ENCODE assay signal across 32 mouse cellular contexts in the genomic region with DNA sequence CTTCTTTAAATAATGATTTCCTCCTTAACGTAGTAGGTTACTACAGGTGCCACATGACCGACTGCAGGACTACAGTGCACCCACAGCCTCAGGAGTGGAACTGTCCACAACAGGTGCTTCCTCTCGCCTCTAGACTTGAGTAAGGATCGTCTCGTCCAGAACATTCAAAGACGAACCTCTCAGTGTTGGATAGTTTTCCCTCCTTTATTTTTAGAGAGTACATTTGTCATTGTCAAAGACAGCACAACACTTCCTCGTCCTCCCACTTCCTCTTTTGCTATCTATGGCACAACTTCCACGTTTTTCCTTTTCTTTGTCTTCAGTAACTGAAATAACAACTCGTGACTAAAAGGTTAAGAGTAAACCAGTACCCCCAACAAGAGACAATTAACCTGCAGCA.
A peak's percentile ranks its signal among the peaks of the same experiment; 100 is the strongest.
DNase-seq lines count a peak whose midpoint lies in the region; ATAC-seq and TF ChIP-seq lines count a peak whose summit lies in the region.
"Had no signal": no experiment of that assay in that cellular context is flagged by ENCODE, and none has a peak within 500 bp of the region (broad histone marks: within the 10 kb centered on the region; RNA-seq: fewer than 3 reads in every experiment).

No protein-coding gene starts in this region.

- TF ChIP-seq EP300 in MEL (IDR thresholded peaks at IDR 0.05; ENCODE audit: low read depth in 1 of 2, low read length in 2 of 2), result peak; percentile 86 to 89

- no peak overlapping the region for H3K27ac ChIP-seq in kidney, embryonic 15.5 days
- no peak overlapping the region for H3K27ac ChIP-seq in kidney, adult 2 months (ENCODE audit: insufficient read depth, low read depth, low read length)
- H3K27ac ChIP-seq in MEL (ENCODE audit: control insufficient read depth, low read depth, low read length), result peak overlapping the region; percentile 78
- no peak overlapping the region for H3K27ac ChIP-seq in hindbrain, embryonic 12.5 days
- H3K27ac ChIP-seq: forebrain, embryonic 12.5 days; hindbrain, embryonic 15.5 days; limb, embryonic 10.5 days; limb, embryonic 15.5 days; midbrain, embryonic 12.5 days; neural tube, embryonic 13.5 days; stomach, embryonic 15.5 days had no signal

- 0 out of 2 replicates have a peak, but pooled peaks have one; percentile 73 for ATAC-seq in kidney, embryonic 15.5 days (replicated peaks; ENCODE audit: low FRiP score)
- ATAC-seq in hematopoietic stem cell, adult 5-6 weeks (replicated peaks in 1 of 2; ENCODE audit: insufficient read depth in 1 of 2, low FRiP score in 2 of 2, low TSS enrichment in 1 of 2, low read depth in 1 of 2, poor library complexity in 2 of 2, severe bottlenecking in 2 of 2), result peak; percentile 77 to 89
- peak; percentile 76 for ATAC-seq in megakaryocyte progenitor cell, adult 5-6 weeks (replicated peaks; ENCODE audit: poor library complexity)
- ATAC-seq in activated CD4-positive, CD25-positive, alpha-beta regulatory T cell, adult 4 months, result no peak
- no peak for ATAC-seq in hindbrain, embryonic 12.5 days (ENCODE audit: low FRiP score)
- ATAC-seq: CD4-positive, CD25-positive, alpha-beta regulatory T cell, adult 4 months; inflammation-experienced regulatory T-cells, adult 6 months; Patski had no signal

- DNase-seq in kidney, adult 2 months, result no peak
- peak; percentile 73 for DNase-seq in MEL (ENCODE audit: low read depth, low spot score)
- no peak for DNase-seq in lung, adult 2 months
- DNase-seq: adrenal gland, postnatal 14 days; cerebellum, adult 18-20 months; cerebellum, postnatal 10 days; gastrocnemius, postnatal 14 days; heart, adult 18-20 months; heart, postnatal 4 days; kidney, adult 11 months; kidney, postnatal 4 days; layer of hippocampus, postnatal 36 days; lung, adult 18-20 months; lung, postnatal 10 days; right cerebral cortex, postnatal 14 days had no signal

- WGBS in kidney, embryonic 15.5 days, result 48% methylated on average over 9 of the region's 9 CpGs
- 44% methylated on average over 9 of the region's 9 CpGs for WGBS in kidney, adult 2 months
- 82% methylated on average over 9 of the region's 9 CpGs for WGBS in hindbrain, embryonic 12.5 days
- 36% methylated on average over 9 of the region's 9 CpGs for WGBS in lung, adult 2 months

- H3K27me3 ChIP-seq in kidney, embryonic 15.5 days, result no peaks in the 10 kb centered on the region
- H3K27me3 ChIP-seq in kidney, adult 2 months (replicated peaks; ENCODE audit: control insufficient read depth, insufficient read depth, low read length), result no peaks in the 10 kb centered on the region
- no peaks in the 10 kb centered on the region for H3K27me3 ChIP-seq in MEL (ENCODE audit: control insufficient read depth in 1 of 2, insufficient read depth in 2 of 2, low read length in 2 of 2)
- H3K27me3 ChIP-seq in hindbrain, embryonic 12.5 days, result no peaks in the 10 kb centered on the region
- H3K27me3 ChIP-seq: forebrain, embryonic 12.5 days; hindbrain, embryonic 15.5 days; limb, embryonic 15.5 days; neural tube, embryonic 13.5 days; stomach, embryonic 15.5 days had no signal

- no peaks in the 10 kb centered on the region for H3K36me3 ChIP-seq in kidney, embryonic 15.5 days
- H3K36me3 ChIP-seq in kidney, adult 2 months (ENCODE audit: control insufficient read depth, insufficient read depth, low read length), result no peaks in the 10 kb centered on the region
- H3K36me3 ChIP-seq in MEL (ENCODE audit: control insufficient read depth in 1 of 2, insufficient read depth in 2 of 2, low read length in 2 of 2), result peaks cover 0 to 17% of the 10 kb centered on the region in 2 experiments; a peak in 2 of 4 replicates
- no peaks in the 10 kb centered on the region for H3K36me3 ChIP-seq in hindbrain, embryonic 12.5 days
- H3K36me3 ChIP-seq: forebrain, embryonic 12.5 days; hindbrain, embryonic 15.5 days; limb, embryonic 10.5 days; limb, embryonic 15.5 days; midbrain, embryonic 12.5 days; neural tube, embryonic 13.5 days; stomach, embryonic 15.5 days had no signal

- H3K4me3 ChIP-seq in kidney, embryonic 15.5 days (replicated peaks), result no peak overlapping the region
- H3K4me3 ChIP-seq in kidney, adult 2 months (ENCODE audit: insufficient read depth, low read depth, low read length), result no peak overlapping the region
- H3K4me3 ChIP-seq in MEL (ENCODE audit: control insufficient read depth in 1 of 2, insufficient read depth in 1 of 2, low read depth in 2 of 2, low read length in 2 of 2), result peak overlapping the region in 1 of 2 experiments; percentile 18; a peak in 2 of 4 replicates
- no peak overlapping the region for H3K4me3 ChIP-seq in hindbrain, embryonic 12.5 days
- H3K4me3 ChIP-seq in lung, adult 2 months (replicated peaks; ENCODE audit: extremely low read depth, low read depth, low read length), result no peak overlapping the region
- H3K4me3 ChIP-seq: erythroblast, embryonic 14.5 days; forebrain, embryonic 12.5 days; hindbrain, embryonic 15.5 days; limb, embryonic 10.5 days; limb, embryonic 15.5 days; midbrain, embryonic 12.5 days; neural tube, embryonic 13.5 days; stomach, embryonic 15.5 days had no signal

- no peaks in the 10 kb centered on the region for H3K4me1 ChIP-seq in kidney, embryonic 15.5 days
- H3K4me1 ChIP-seq in kidney, adult 2 months (ENCODE audit: control insufficient read depth, insufficient read depth, low read length), result no peaks in the 10 kb centered on the region
- H3K4me1 ChIP-seq in MEL (ENCODE audit: control insufficient read depth in 1 of 2, insufficient read depth in 2 of 2, low read length in 2 of 2), result peaks cover 6 to 21% of the 10 kb centered on the region in 2 experiments; a peak in 3 of 4 replicates
- H3K4me1 ChIP-seq in hindbrain, embryonic 12.5 days, result no peaks in the 10 kb centered on the region
- H3K4me1 ChIP-seq in lung, adult 2 months (ENCODE audit: control insufficient read depth, insufficient read depth, low read length), result no peaks in the 10 kb centered on the region
- H3K4me1 ChIP-seq: forebrain, embryonic 12.5 days; hindbrain, embryonic 15.5 days; limb, embryonic 10.5 days; limb, embryonic 15.5 days; midbrain, embryonic 12.5 days; neural tube, embryonic 13.5 days; stomach, embryonic 15.5 days had no signal

- H3K4me2 ChIP-seq in kidney, embryonic 15.5 days, result no peak overlapping the region
- no peak overlapping the region for H3K4me2 ChIP-seq in hindbrain, embryonic 12.5 days (replicated peaks)
- H3K4me2 ChIP-seq: forebrain, embryonic 12.5 days; heart, embryonic 11.5 days; hindbrain, embryonic 15.5 days; limb, embryonic 15.5 days; midbrain, embryonic 12.5 days; neural tube, embryonic 13.5 days; stomach, embryonic 15.5 days had no signal

- no peaks in the 10 kb centered on the region for H3K79me2 ChIP-seq in MEL (ENCODE audit: control insufficient read depth, insufficient read depth, low read length, poor library complexity)

- no peak for TF ChIP-seq CTCF in kidney, adult 2 months (conservative IDR thresholded peaks at IDR 0.05; ENCODE audit: insufficient read depth, insufficient read length, low read depth, low read length)
- TF ChIP-seq CTCF in MEL (IDR thresholded peaks at IDR 0.05 in 2 of 3, conservative IDR thresholded peaks at IDR 0.05 in 1 of 3; ENCODE audit: control insufficient read depth in 1 of 3, insufficient read depth in 1 of 3, low read depth in 2 of 3, low read length in 3 of 3, poor library complexity in 1 of 3, severe bottlenecking in 1 of 3), result no peak
- TF ChIP-seq CTCF in lung, adult 2 months (IDR thresholded peaks at IDR 0.05; ENCODE audit: insufficient read depth, low read length), result no peak

- no peak for TF ChIP-seq POLR2A in kidney, adult 2 months (IDR thresholded peaks at IDR 0.05; ENCODE audit: low read depth, low read length)
- no peak for TF ChIP-seq POLR2A in MEL (IDR thresholded peaks at IDR 0.05; ENCODE audit: control insufficient read depth in 1 of 2, insufficient read depth in 1 of 2, low read depth in 1 of 2, low read length in 2 of 2, poor library complexity in 1 of 2)
- no peak for TF ChIP-seq POLR2A in lung, adult 2 months (IDR thresholded peaks at IDR 0.05; ENCODE audit: borderline replicate concordance, extremely low read depth, low read depth, low read length)

- no peak overlapping the region for H3K9ac ChIP-seq in kidney, embryonic 15.5 days
- H3K9ac ChIP-seq in MEL (ENCODE audit: control insufficient read depth, low read depth, low read length, poor library complexity, severe bottlenecking), result peak overlapping the region; percentile 59
- no peak overlapping the region for H3K9ac ChIP-seq in hindbrain, embryonic 12.5 days
- H3K9ac ChIP-seq: forebrain, embryonic 12.5 days; hindbrain, embryonic 15.5 days; limb, embryonic 15.5 days; midbrain, embryonic 12.5 days; neural tube, embryonic 13.5 days; stomach, embryonic 15.5 days had no signal

- no peak for TF ChIP-seq RAD21 in MEL (IDR thresholded peaks at IDR 0.05; ENCODE audit: low read depth, low read length)

- H3K9me3 ChIP-seq in kidney, embryonic 15.5 days (replicated peaks), result no peaks in the 10 kb centered on the region
- H3K9me3 ChIP-seq in MEL (replicated peaks; ENCODE audit: insufficient read depth, low read length), result no peaks in the 10 kb centered on the region
- no peaks in the 10 kb centered on the region for H3K9me3 ChIP-seq in hindbrain, embryonic 12.5 days (replicated peaks)
- H3K9me3 ChIP-seq: forebrain, embryonic 12.5 days; hindbrain, embryonic 15.5 days; limb, embryonic 10.5 days; limb, embryonic 15.5 days; midbrain, embryonic 12.5 days; neural tube, embryonic 13.5 days; stomach, embryonic 15.5 days had no signal

TF ChIP-seq in MEL, 35 proteins besides CTCF, POLR2A, EP300 and RAD21 (continues in another document):
- 0 out of 2 replicates have a peak, but pooled peaks have one; percentile 15 for TF ChIP-seq HCFC1 (IDR thresholded peaks at IDR 0.05; ENCODE audit: low read depth, low read length)
- no peak for TF ChIP-seq UBTF (IDR thresholded peaks at IDR 0.05; ENCODE audit: borderline replicate concordance, insufficient read depth, low read depth, low read length)
- TF ChIP-seq POLR2AphosphoS2 (IDR thresholded peaks at IDR 0.05; ENCODE audit: low read length), result no peak
- TF ChIP-seq MAFK (IDR thresholded peaks at IDR 0.05; ENCODE audit: borderline replicate concordance, low read depth, low read length), result no peak
- no peak for TF ChIP-seq GABPA (IDR thresholded peaks at IDR 0.05; ENCODE audit: low read depth, low read length)
- 0 out of 2 replicates have a peak, but pooled peaks have one; percentile 27 for TF ChIP-seq E2F4 (IDR thresholded peaks at IDR 0.05; ENCODE audit: borderline replicate concordance, low read depth, low read length)
- no peak for TF ChIP-seq SMC3 (IDR thresholded peaks at IDR 0.05; ENCODE audit: low read depth, low read length)
- TF ChIP-seq ZC3H11A (IDR thresholded peaks at IDR 0.05; ENCODE audit: low read depth, low read length), result no peak
- peak; percentile 67 for TF ChIP-seq MYB (IDR thresholded peaks at IDR 0.05; ENCODE audit: low read depth, low read length)
- TF ChIP-seq MAZ (IDR thresholded peaks at IDR 0.05; ENCODE audit: low read depth, low read length), result no peak
- TF ChIP-seq TBP (IDR thresholded peaks at IDR 0.05; ENCODE audit: low read depth, low read length), result no peak
- no peak for TF ChIP-seq NELFE (IDR thresholded peaks at IDR 0.05; ENCODE audit: low read depth, low read length)
- no peak for TF ChIP-seq JUND (IDR thresholded peaks at IDR 0.05; ENCODE audit: low read depth, low read length)
- TF ChIP-seq SIN3A (IDR thresholded peaks at IDR 0.05; ENCODE audit: low read length), result peak; percentile 61; the same call in 1 of the 2 replicates

Comparison
In these comparisons a context has a peak if more than half of its experiments do, and no peak if none do; other contexts are left out.
1. ATAC-seq: peak in kidney, embryonic 15.5 days (single experiment), hematopoietic stem cell, adult 5-6 weeks (2 of 2) and megakaryocyte progenitor cell, adult 5-6 weeks (single experiment); none in activated CD4-positive, CD25-positive, alpha-beta regulatory T cell, adult 4 months (single experiment) and hindbrain, embryonic 12.5 days (single experiment).